Mouse (Mus musculus): ENCODE results near the gene Taok2.
A peak's percentile ranks its signal among the peaks of the same experiment; 100 is the strongest.

DNA sequence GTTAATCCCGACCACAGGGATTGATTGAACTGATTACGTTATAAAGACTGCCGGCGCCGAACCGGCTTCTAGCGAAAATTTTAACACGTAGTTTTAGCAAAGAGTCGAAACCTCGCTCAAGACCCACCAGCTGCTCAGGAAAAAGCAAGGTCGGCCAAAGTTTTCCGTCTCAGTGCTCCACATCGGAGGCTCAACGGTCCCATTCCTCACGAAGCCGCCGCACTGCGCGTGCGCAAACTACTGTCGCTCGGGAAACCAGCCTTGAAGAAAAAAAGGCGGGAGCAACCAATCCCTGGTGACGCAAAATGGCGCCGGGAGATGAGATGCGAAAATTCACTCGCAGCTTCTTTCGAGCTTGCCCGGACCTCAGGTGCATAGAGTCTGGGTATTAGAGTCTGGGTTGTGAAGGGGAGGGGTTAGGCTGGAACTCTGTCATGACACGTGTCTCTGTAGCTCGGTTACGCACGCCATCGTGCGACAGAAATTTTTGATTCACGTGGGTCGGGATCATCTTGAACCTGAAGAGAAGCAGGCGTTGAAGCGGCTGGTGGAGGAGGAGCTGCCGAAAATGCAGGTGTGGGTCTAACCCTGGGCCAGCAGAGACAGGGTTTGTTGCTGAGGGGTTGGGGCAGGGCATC, 22.2 kb downstream of the Taok2 start, which contains the start of gene Ino80e:
- TF ChIP-seq CTCF (IDR thresholded peaks at IDR 0.05; ENCODE audit: borderline replicate concordance, insufficient read depth, low read depth, low read length), result no peak
- peak; percentile 58; the same call in 1 of the 2 replicates for TF ChIP-seq POLR2A (IDR thresholded peaks at IDR 0.05; ENCODE audit: borderline replicate concordance, insufficient read depth, low read length)

Data from cerebellum, adult 2 months (tissue).